Mouse (Mus musculus) heart, adult 2 months (tissue): ENCODE results near the gene Cplx1.

Source experiments
- CTCF ChIP-seq: fragments of 200-600 bp; IDR thresholded peaks from 2 replicates; pipeline ENCODE4 v1.8.1; 2022; ENCODE audit warnings: antibody characterized with exemption, mild to moderate bottlenecking, moderate library complexity
- POLR2A ChIP-seq: fragments of 200-500 bp; IDR thresholded peaks from 2 replicates; pipeline ENCODE4 v1.6.1; 2011; ENCODE audit warnings: mild to moderate bottlenecking, low read depth, low read length, control low read depth; ENCODE audit not compliant: insufficient read depth

GRCm38 (mm10) chr5:108550207-108550594 lies 377 bp upstream of the Cplx1 start:
- TF ChIP-seq CTCF, result no peak
- no peak for TF ChIP-seq POLR2A
